Mouse (Mus musculus) erythroblast, adult 5-6 weeks (primary cell): ENCODE data around the gene Zfp184. TPM values are rescaled to one million over a fixed set of nuclear protein-coding genes. Genes with fewer than 3 reads are reported as not detected.
"Not testable (repeated sequence)": the region's sequence is repeated elsewhere in the genome, so short reads cannot be mapped to it uniquely, and the experiment has no call there.

ENCODE experiments used
- ATAC-seq: replicated peaks from 2 replicates; pipeline ENCODE4 v1.8.0; 2016; ENCODE audit warnings: moderate number of reproducible peaks, mild to moderate bottlenecking, moderate TSS enrichment, inconsistent platforms; ENCODE audit not compliant: poor library complexity, low FRiP score, severe bottlenecking
- total RNA-seq, 2 experiments: library from RNA; stranded (forward) in 1 of 2; stranded (reverse) in 1 of 2; fragments of 150-400 nt in 1 of 2; fragments of 200-764, 138-1000 nt in 1 of 2; gene quantifications; 2 replicates each; pipeline versions ENCODE4 v1.2.3 to v1.2.4; 2015 to 2017; ENCODE audit warnings: low replicate concordance in 2 of 2

Zfp184 gene
- total RNA-seq (2015; ENCODE audit: low replicate concordance) (0.19 and 2.9 TPM in 2 replicates), total RNA-seq (2017; ENCODE audit: low replicate concordance) (0.34 and 2.5 TPM in 2 replicates)

DNA sequence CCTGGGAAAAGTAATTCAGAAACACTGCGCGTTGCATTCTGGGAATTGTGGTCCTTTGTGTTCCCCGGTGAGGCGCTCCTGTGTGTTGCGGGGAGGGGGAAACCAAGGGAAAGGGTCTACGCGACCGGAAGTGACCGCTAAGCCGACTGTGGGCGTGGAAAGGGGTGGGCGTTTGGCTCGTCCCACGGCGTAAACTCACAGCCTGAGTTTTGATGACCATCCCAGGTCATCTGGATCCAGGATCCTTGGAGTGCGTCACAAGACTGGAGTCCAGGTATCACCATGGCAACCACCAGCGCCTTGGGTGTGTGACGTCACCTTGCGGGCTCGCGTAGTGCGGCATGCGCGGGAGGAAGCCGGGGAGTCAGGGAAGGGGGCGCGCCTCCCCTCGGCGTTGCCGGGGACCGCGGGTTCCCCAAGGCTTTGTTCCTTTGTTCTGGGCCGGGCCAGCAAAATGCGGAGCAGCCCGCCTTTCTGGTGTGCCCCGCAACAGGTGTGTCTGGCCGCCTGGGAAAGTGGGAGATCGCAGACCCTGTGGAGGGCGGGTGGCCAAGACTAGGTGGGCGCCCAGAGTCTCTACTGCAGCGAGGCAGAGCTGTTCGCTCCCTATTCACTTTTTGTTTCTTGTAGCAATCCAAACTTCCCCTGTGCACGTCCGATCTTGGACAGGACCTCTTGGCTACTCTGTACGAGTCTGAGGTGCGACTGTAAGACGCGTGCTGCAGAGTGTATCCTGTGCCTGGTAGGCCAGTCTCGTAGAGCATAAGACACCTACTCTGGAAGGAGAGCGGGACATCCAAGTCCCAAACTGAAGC, at the start of gene Zfp184:
Zfp184 (plus strand) TSS at position 169 of the 815 bp plus-strand sequence.
- ATAC-seq = peak; percentile 50; the same call in 1 of the 2 replicates

DNA sequence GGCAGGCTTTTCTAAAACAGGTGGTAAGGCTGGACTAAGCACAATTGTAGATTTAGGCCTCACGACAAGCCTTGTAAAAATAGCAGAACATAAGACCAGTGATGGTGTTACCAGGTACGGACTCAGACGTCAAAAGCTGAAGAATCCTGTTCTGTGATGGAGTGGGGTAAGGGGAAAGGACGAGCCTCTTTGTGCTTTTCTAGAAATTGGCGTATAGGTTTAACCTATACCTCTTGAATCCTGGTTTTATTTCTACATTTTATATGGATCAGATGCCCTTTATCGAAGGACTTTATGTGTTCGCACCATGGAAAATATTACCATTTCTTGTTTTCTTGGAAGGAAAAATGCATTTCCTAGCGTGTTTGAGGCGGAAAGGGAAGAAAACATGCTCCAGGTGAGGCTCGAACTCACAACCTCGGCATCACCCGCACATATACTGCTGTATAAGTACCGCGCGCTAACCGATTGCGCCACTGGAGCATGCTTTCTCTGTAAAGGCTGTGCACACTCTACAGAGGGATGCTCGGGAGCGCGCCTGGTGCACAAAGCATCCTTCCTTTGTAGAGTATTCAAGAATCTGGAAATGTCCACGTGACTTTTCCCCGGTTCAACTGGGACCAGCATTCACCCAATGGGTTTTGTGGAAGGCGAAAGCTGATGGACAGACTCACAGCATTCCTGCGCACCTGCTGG, 48.2 kb upstream of the Zfp184 start:
- ATAC-seq = no peak

DNA sequence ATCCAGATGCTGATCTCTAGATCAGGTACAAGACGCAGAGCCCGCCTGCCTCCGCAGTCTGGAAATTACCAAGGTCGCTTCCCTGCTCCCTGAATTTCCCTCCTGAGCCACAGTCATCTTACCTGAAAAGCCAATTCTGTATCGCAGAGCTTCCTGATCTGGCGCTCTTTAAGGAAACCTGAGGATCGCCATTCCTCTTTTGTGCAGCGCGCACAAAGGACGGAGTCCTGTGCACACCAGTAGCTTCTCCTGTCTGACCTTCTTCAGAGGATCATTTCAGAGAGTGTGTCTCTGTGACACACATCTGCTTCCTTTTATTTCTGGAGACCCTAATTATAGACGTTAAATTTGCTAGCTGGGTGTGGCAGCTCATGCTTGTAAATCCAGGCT, 47.7 kb upstream of the Zfp184 start:
- no peak for ATAC-seq

DNA sequence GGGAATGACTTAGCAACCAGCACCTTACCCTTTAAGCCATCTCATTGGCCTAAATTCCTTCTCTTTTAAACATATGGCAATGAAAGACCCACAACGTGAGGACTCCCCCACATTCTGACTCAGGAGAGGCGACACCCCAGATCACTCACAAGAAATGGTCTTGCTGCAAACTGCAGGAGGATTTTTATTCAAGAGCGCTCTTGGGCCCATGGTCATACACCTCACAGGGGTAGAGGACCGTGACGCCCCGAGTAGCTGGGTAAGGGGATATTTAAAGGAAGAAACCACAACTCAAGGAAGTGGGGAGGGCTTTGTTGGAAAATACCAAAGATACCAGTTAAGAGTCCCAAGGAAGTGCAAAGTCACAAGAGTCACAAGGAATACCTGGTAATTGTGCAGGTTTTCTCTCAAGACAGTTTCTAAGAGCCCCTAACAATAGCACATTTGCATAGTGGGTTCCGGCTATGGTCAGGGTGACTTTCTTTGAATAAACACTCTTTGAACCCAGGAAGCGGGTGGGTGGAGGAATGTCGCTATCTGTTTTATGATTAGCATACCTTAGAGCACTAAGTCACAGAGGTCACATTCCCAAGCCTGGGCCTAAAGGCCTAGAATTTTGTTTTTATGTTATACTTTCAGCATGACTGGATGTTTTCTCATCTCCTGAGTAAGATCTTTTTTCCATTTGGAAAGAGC, 43.9 kb upstream of the Zfp184 start:
- ATAC-seq = not testable (repeated sequence)

DNA sequence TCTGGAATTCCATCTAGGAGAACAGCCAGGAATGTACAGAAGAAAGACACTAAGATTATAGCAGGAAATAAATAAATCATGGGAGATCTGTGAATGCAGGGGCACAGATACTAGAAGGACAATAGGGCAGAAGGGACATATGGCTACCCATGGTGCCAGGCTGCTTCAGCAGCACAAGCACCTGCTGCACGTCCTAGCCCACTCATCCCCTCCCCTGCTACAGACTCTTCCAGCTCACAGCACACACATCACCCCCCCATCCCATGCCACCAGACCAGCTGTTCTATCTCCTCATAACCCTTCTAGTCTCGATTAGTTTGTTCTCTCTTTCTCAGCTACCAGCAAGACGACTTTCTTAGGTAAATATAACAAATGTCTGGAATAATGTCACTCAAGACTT, 41.4 kb upstream of the Zfp184 start:
- no peak for ATAC-seq

DNA sequence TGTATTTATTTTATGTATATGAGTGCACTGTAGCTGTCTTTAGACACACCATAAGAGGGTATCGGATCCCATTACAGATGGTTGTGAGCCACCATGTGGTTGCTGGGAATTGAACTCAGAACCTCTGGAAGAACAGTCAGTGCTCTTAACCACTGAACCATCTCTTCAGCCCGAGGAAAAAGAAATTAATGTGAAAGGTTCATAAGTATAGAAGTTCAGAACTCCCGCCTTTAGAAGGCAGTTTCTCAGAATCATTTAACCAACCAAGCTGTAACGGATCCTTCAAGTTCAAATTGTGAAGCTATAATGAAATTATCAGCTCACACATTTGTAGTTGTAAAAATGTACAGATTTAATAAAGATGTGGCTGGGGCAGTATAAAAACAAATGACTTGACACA, 40.8 kb upstream of the Zfp184 start:
- not testable (repeated sequence) for ATAC-seq

DNA sequence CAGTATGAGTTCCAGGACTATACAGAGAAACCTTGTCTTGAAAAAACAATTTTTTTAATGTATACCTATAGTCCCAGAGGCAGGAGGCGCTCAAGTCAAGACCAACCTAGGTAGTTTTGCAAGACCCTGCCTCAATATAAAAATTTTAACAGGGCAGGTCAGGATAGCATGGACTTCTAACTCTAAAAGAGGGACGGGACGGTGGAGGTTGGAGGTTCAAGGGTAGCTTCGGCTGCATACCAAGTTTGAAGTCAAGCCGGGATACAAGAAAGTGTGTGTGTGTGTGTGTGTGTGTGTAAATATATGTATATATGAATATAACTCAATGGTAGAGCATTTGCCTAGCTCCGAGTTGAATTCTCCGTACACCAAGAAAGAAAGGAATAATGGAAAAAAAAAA, 38.6 kb upstream of the Zfp184 start:
- no peak for ATAC-seq

DNA sequence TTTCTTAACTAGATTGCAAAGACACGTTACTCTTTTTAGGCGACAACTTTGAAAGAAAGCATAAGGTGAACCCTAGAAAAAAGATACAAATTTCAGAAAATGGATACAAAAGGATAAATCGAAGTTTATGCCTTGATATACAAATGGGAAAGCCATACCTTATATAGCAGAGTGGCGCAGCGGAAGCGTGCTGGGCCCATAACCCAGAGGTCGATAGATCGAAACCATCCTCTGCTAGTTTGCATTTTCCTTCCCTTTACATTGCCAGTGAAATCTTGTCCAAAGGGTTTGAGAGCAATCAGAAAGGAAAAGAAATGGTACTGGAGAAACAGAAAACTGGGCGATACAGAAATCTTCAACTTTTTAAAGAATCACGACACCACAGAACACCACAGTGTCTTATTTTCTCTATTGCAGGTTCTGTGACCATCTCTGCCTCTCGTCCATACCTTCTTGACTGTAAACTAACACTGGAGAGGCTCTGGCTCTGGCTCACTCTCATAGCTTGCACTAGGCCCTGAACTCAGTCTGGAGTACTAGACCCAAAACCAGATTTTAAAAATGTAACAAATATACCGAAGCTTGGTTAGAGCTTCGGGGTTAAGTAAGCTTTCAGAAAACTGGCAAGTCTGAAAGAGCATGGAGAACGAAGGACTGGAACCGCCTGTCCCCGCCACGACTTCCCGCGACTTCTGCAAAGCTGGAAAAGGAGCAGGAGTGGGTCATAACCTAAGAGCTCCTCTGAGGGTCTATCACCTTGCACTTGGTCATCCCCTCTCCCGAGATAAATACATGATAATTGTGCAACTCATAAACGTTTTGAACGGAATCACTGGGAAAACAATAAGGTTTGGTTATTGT, 37.7 kb upstream of the Zfp184 start:
- no peak for ATAC-seq

DNA sequence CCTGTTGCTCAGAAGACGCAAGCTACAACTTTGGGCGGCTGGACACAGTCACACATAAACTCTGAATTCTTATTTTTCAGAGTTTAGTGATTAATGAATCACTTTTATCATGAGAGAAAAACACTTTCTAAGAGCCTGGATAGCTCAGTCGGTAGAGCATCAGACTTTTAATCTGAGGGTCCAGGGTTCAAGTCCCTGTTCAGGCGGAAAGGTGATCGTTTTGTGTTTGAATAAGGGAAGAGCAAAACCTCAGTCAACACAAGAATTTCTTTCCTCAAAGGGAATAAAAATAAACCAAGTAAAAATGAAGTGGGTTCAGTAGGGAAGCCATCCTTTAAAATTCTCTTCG, 37.1 kb upstream of the Zfp184 start:
- not testable (repeated sequence) for ATAC-seq

DNA sequence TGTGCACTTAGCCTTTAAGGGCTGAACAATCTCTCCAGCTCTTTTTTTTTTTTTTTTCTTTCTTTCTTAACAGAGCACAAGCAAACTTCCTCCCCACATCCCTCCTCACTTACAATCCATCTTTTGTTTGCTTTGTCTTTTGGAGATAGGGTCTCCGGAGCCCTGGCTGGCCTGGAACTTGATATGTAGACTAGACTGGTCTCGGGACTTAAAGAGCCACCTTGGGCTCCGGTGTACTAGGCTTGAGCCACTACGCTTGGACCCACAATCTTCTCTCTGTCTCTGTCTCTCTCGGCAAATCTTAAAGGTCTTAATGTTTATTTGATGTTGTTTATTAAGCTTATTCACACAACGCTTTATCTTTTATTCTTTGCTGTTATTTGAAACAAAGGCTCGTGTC, 34.2 kb upstream of the Zfp184 start:
- ATAC-seq = no peak

DNA sequence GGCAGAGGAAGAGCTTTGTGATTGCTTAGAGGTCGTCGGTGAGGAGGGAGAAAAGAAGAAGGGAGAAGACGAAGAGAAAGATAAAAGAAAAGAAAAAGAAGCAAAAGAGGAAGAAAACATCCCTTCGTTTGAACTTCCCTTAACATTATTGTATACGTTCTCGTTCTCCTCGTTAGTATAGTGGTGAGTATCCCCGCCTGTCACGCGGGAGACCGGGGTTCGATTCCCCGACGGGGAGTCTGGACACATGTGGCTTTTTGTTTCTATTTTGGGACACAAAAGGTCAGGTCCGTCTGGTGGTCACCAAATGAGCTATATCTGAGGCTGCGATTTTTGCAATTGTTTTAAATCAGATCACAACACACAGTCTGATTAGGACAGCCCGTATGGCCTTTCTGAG, 33.7 kb upstream of the Zfp184 start:
- ATAC-seq = no peak

DNA sequence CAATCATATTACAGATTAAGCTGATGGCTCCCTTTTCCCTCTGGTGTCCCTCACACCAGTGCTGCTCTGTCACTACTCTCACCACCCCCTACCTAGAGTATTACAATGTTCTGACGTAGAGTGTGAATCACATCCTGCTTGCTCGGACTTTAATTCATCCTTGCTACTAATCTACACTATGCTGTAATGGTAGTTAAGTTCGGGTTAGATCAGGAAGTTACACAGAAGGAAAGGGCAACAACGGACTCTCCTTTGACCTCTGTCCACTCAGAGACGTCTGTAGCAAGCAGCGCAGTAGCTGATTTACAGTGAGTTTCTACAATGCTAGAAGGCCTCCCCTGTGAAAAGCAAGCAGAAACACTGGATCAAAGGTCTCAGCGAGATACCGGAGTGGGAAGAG, 31.0 kb upstream of the Zfp184 start:
- ATAC-seq = no peak

DNA sequence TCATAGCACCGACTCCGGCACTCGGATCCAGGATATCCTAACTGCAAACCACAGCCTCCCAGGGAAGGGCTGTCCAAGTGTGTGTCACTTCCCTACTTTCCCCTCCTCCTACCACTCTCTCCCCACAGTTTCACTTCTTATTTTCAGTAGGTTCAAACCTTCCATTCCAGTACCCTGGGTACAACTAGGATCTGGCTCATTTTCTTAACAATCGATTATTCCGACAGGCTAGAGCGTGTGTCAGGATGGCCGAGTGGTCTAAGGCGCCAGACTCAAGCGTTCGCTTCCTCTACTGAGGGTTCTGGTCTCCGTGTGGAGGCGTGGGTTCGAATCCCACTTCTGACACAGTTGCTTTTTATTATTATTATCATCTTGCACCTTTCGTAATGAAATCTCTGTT, 30.3 kb upstream of the Zfp184 start:
- no peak for ATAC-seq

DNA sequence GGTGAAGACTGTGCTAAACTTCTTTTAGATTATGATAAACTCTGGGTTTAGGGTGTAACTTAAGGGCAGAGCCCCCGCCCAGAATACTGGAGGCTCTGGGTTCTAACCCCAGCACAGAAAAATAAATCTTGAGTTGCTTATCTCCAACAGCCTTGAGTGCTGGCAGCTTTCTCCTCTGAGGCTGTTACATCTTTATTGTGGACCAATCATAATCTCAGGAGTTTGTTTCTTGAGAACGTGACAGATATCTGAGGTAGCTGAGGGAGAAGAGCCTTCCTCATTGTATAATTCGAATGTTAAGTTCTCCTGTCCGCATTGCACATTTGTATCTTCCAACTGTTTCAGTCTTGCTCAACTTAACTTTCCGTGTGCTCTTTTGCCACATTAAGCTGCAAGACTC, 29.4 kb upstream of the Zfp184 start:
- no peak for ATAC-seq

DNA sequence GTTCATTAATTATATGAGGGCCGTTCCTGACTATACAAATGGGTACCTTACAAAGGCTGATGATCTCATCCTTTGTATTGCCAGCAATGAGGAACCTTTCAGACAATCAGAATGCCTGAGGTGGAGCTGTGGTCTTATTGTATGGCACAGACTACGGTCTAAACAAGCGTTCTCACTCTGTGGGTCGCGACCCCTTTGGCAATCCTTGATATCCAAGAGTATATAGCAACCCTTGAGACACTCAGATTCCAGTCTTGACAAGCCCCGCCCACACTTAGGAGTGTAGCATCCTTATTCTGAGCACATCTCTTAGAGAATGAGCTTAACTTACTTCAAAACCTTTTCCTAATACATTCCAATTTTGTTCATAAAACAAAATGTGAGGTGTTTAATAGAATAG, 28.8 kb upstream of the Zfp184 start:
- no peak for ATAC-seq

DNA sequence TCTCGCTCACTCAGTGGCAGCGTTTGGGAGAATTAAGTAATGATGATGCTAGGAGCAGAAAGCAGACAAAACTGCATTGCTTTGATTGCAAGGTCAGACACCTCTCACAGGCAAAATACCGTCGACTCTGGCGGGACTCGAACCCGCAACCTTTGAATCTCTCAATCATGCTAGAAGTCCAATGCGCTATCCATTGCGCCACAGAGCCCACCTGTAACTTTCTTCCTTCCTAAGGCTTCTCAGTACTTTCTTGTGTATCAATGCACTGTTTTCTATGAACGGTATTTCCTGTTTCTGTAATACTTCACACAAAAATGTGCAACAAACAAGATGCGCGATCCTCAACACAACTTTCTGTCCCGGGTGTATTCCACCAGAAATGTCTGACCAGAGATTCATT, 27.9 kb upstream of the Zfp184 start:
- ATAC-seq = no peak

DNA sequence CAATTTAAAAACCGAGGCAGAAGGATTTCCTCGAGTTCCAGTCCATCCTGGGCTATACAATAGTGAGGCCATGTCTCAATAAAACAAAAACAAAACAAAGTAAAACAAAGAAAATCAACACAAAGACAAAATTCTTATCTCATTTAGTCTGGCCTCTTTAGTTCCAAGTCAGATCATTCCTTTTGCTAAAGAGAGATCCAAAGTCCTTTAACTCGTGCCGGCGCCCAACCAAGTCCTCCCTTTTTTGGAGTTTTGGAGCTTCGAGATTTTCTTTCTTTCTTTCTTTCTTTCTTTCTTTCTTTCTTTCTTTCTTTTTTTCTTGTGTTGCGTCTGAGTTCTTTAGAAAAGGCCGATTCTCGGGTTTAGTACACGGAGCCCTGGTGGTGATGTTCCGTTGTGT, 27.4 kb upstream of the Zfp184 start:
- no peak for ATAC-seq

DNA sequence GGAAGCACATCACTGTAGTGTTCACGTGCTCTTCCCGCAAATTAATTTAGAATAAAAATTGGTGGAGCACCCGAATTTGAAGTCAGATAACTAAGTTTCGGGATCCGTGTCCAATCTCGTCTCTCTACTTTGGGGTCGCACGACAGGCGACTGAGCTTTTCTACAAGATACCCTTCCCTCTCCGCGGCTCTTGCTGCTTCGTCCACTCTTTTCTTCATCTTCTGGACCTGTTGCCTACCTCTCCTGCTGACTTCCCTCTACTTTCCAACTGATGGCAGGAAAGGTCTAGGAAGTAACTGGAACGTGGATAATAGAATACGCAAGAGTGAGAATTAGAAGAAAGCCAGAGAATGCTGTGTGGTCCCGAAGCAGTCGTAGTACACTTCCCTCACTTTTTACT, 26.9 kb upstream of the Zfp184 start:
- no peak for ATAC-seq

DNA sequence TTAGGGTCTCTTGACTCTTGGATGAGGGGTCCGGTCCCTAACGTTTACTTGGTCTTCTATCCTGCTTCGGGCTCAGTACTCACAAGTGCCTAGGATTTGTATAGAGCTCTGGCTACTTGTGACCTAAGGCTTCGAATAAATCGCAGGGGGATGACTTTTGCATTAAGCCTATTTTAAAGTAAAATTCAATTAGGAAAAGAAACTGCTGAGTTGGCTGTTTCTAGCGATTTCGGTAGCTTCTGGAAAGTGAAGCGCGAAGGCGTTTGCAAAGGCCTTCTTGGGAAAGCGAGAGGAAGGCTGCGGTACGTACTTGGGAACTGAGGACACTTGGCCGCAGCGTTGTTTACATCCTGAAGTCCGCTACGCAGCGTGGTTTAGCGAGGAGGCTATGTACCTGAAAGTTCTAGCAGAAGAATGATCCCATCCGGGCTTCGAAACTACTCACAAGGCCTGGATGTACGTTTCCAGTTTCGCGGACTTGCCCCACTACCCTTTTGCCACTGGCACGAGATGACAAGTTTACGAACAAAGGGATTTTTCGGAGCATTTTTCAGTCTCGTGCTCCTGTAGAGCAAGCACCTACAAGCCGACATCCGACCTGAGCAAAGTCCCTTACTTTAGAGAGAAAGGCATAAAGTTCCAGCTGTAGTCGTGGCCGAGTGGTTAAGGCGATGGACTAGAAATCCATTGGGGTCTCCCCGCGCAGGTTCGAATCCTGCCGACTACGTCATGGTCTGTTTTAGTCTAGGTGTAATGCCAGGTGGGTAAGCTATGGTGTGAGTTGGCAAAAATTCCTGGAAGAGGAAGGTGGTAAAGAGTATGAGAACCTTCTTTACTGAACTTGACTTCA, 26.1 kb upstream of the Zfp184 start:
- peak; percentile 70 for ATAC-seq
